9 mouse cellular contexts compared by ENCODE assay signal in genomic region chr4:134892096-134892495, GRCm38 (mm10). TPM values are rescaled to one million over a fixed set of nuclear protein-coding genes. Genes with fewer than 3 reads are reported as not detected.
DNase-seq lines count a peak whose midpoint lies in the region; ATAC-seq and TF ChIP-seq lines count a peak whose summit lies in the region.
"Had no signal": no experiment of that assay in that cellular context is flagged by ENCODE, and none has a peak within 500 bp of the region (broad histone marks: within the 10 kb centered on the region; RNA-seq: fewer than 3 reads in every experiment).

No protein-coding gene starts in this region.

- ATAC-seq in heart, embryonic 12.5 days (ENCODE audit: insufficient number of reproducible peaks, low FRiP score) = no peak
- ATAC-seq in hindbrain, embryonic 14.5 days (ENCODE audit: low FRiP score) = no peak

- WGBS in heart, adult 2 months = 77% methylated on average over 6 of the region's 6 CpGs
- 76% methylated on average over 6 of the region's 6 CpGs for WGBS in heart, embryonic 12.5 days
- WGBS in hindbrain, embryonic 14.5 days = 82% methylated on average over 6 of the region's 6 CpGs
- 86% methylated on average over 6 of the region's 6 CpGs for WGBS in forebrain, embryonic 10.5 days

- H3K9me3 ChIP-seq in heart, embryonic 12.5 days (replicated peaks) = no peaks in the 10 kb centered on the region
- no peaks in the 10 kb centered on the region for H3K9me3 ChIP-seq in hindbrain, embryonic 14.5 days (ENCODE audit: control insufficient read depth, low read length)
- H3K9me3 ChIP-seq in forebrain, embryonic 10.5 days = no peaks in the 10 kb centered on the region

- no peaks in the 10 kb centered on the region for H3K36me3 ChIP-seq in heart, adult 2 months (ENCODE audit: control insufficient read depth, insufficient read depth, low read length)
- peaks cover 21% of the 10 kb centered on the region for H3K36me3 ChIP-seq in heart, embryonic 12.5 days
- H3K36me3 ChIP-seq in C2C12 (ENCODE audit: control insufficient read depth, insufficient read depth) = peaks cover 11% of the 10 kb centered on the region
- peaks cover 22% of the 10 kb centered on the region for H3K36me3 ChIP-seq in hindbrain, embryonic 14.5 days (replicated peaks; ENCODE audit: control insufficient read depth, insufficient read depth)
- H3K36me3 ChIP-seq in forebrain, embryonic 10.5 days (replicated peaks) = peaks cover 28% of the 10 kb centered on the region

- no peak for TF ChIP-seq POLR2A in heart, adult 2 months (IDR thresholded peaks at IDR 0.05; ENCODE audit: insufficient read depth, low read depth, low read length)

- no peak for TF ChIP-seq EP300 in heart, adult 2 months (IDR thresholded peaks at IDR 0.05; ENCODE audit: insufficient read depth, low read depth, low read length)

- H3K4me2 ChIP-seq in heart, embryonic 12.5 days = no peak overlapping the region
- no peak overlapping the region for H3K4me2 ChIP-seq in hindbrain, embryonic 14.5 days (replicated peaks)
- H3K4me2 ChIP-seq: embryonic facial prominence, embryonic 12.5 days had no signal

- intact Hi-C loops in heart, adult 2 months (cut with DNase I) = loop anchor here (5.0 kb wide), 1 partner anchor 315 kb away; no protein-coding TSS in a partner anchor

- H3K9ac ChIP-seq in heart, adult 2 months (ENCODE audit: low read depth, low read length) = no peak overlapping the region
- H3K9ac ChIP-seq in heart, embryonic 12.5 days = no peak overlapping the region
- H3K9ac ChIP-seq in hindbrain, embryonic 14.5 days = no peak overlapping the region
- H3K9ac ChIP-seq: embryonic facial prominence, embryonic 12.5 days had no signal

- no peaks in the 10 kb centered on the region for H3K4me1 ChIP-seq in heart, adult 2 months (ENCODE audit: control insufficient read depth, insufficient read depth, low read length)
- no peaks in the 10 kb centered on the region for H3K4me1 ChIP-seq in heart, embryonic 12.5 days (replicated peaks)
- no peaks in the 10 kb centered on the region for H3K4me1 ChIP-seq in hindbrain, embryonic 14.5 days (replicated peaks; ENCODE audit: control insufficient read depth, insufficient read depth, low read length)
- H3K4me1 ChIP-seq in forebrain, embryonic 10.5 days = peaks cover 5% of the 10 kb centered on the region
- H3K4me1 ChIP-seq: embryonic facial prominence, embryonic 12.5 days had no signal

- H3K27ac ChIP-seq in heart, adult 2 months = no peak overlapping the region
- H3K27ac ChIP-seq in heart, embryonic 12.5 days (ENCODE audit: poor library complexity, severe bottlenecking) = no peak overlapping the region
- no peak overlapping the region for H3K27ac ChIP-seq in hindbrain, embryonic 14.5 days
- no peak overlapping the region for H3K27ac ChIP-seq in forebrain, embryonic 10.5 days
- H3K27ac ChIP-seq: embryonic facial prominence, embryonic 12.5 days had no signal

- H3K4me3 ChIP-seq in heart, adult 2 months = no peak overlapping the region
- H3K4me3 ChIP-seq in heart, embryonic 12.5 days = no peak overlapping the region
- no peak overlapping the region for H3K4me3 ChIP-seq in C2C12 (ENCODE audit: insufficient read depth, poor library complexity, severe bottlenecking)
- H3K4me3 ChIP-seq in hindbrain, embryonic 14.5 days (replicated peaks; ENCODE audit: low read length) = no peak overlapping the region
- H3K4me3 ChIP-seq in forebrain, embryonic 10.5 days = no peak overlapping the region
- H3K4me3 ChIP-seq: embryonic facial prominence, embryonic 12.5 days had no signal

- no peak overlapping the region for H3ac ChIP-seq in C2C12 (ENCODE audit: control insufficient read depth, insufficient read length, low read depth)

- peak; percentile 89 for TF ChIP-seq CTCF in heart, adult 2 months (IDR thresholded peaks at IDR 0.05)
- peak; percentile 43 for TF ChIP-seq CTCF in C2C12 (IDR thresholded peaks at IDR 0.05; ENCODE audit: control insufficient read depth, insufficient read depth, insufficient read length)

- H3K27me3 ChIP-seq in heart, adult 2 months (ENCODE audit: control insufficient read depth, insufficient read depth, low read length) = no peaks in the 10 kb centered on the region
- H3K27me3 ChIP-seq in heart, embryonic 12.5 days (replicated peaks) = no peaks in the 10 kb centered on the region
- H3K27me3 ChIP-seq in C2C12 (ENCODE audit: control insufficient read depth, insufficient read depth, insufficient read length) = no peaks in the 10 kb centered on the region
- H3K27me3 ChIP-seq in hindbrain, embryonic 14.5 days (ENCODE audit: control insufficient read depth, insufficient read depth, low read length) = no peaks in the 10 kb centered on the region
- no peaks in the 10 kb centered on the region for H3K27me3 ChIP-seq in forebrain, embryonic 10.5 days (ENCODE audit: poor library complexity, severe bottlenecking)
- H3K27me3 ChIP-seq: embryonic facial prominence, embryonic 12.5 days had no signal

- DNase-seq in heart, adult 2 months = peak; percentile 56 to 68
- peak; percentile 84 for DNase-seq in cerebellum, adult 9-10 months
- DNase-seq in kidney, postnatal 14 days = peak; percentile 68
- DNase-seq in natural killer cell, adult 2 months (ENCODE audit: low spot score in 2 of 2) = peak; percentile 57 to 59
- no peak for DNase-seq in hindbrain, embryonic 14.5 days (ENCODE audit: low spot score)
- DNase-seq in forebrain, embryonic 10.5 days (ENCODE audit: extremely low spot score, low spot score) = no peak

- H3K79me3 ChIP-seq in C2C12 (ENCODE audit: low read depth) = no peaks in the 10 kb centered on the region

- no peaks in the 10 kb centered on the region for H3K79me2 ChIP-seq in heart, adult 2 months (replicated peaks; ENCODE audit: control insufficient read depth, insufficient read depth, low read length)
- no peaks in the 10 kb centered on the region for H3K79me2 ChIP-seq in C2C12 (ENCODE audit: control insufficient read depth, insufficient read depth)

TF ChIP-seq in C2C12, 6 proteins besides CTCF, POLR2A, EP300 and RAD21:
- TF ChIP-seq MYOD1 (IDR thresholded peaks at IDR 0.05; ENCODE audit: control insufficient read depth, insufficient read length, low read depth) = no peak
- no peak for TF ChIP-seq MYOG (IDR thresholded peaks at IDR 0.05; ENCODE audit: control insufficient read depth, extremely low read depth, insufficient read length)
- no peak for TF ChIP-seq FOSL1 (IDR thresholded peaks at IDR 0.05; ENCODE audit: insufficient read depth, low read length, poor library complexity, severe bottlenecking)
- no peak for TF ChIP-seq CEBPB (IDR thresholded peaks at IDR 0.05; ENCODE audit: low read depth)
- TF ChIP-seq MAX (IDR thresholded peaks at IDR 0.05) = no peak
- no peak for TF ChIP-seq USF1 (IDR thresholded peaks at IDR 0.05; ENCODE audit: low read depth)

RNA-seq across cellular contexts. Expression of gene Tmem50a, which starts 22.7 kb away (rescaled TPM):
- total RNA-seq in heart, adult 2 months (2021) = 10 to 100 TPM; 59.3 to 69.2 TPM
- polyA plus RNA-seq in heart, adult 2 months (2012; rRNA removed) = 81.8 and 106 TPM in 2 replicates
- polyA plus RNA-seq in heart, embryonic 12.5 days (2016; fragmentation: Nextera tagmentation; extraction: Ambion mirVana) = 140 and 145 TPM in 2 replicates
- 94.9 TPM for polyA plus RNA-seq in C2C12 (2012; fragmentation: generic; extraction: Trizol)
- 197 and 203 TPM in 2 replicates for polyA plus RNA-seq in hindbrain, embryonic 14.5 days (2014; fragmentation: Nextera tagmentation; extraction: Ambion mirVana)
- 107 and 112 TPM in 2 replicates for polyA plus RNA-seq in forebrain, embryonic 10.5 days (2016; fragmentation: Nextera tagmentation; extraction: Ambion mirVana)

RNA-seq across cellular contexts. Expression of gene Rhd, which starts 27.8 kb away (rescaled TPM):
- total RNA-seq in heart, adult 2 months (2021) = 1 to 10 TPM; 3.2 to 5.7 TPM
- 5.8 and 6.0 TPM in 2 replicates for polyA plus RNA-seq in heart, adult 2 months (2012; rRNA removed)
- 23.6 and 28.1 TPM in 2 replicates for polyA plus RNA-seq in heart, embryonic 12.5 days (2016; fragmentation: Nextera tagmentation; extraction: Ambion mirVana)
- 0.14 TPM for polyA plus RNA-seq in C2C12 (2012; fragmentation: generic; extraction: Trizol)
- polyA plus RNA-seq in hindbrain, embryonic 14.5 days (2014; fragmentation: Nextera tagmentation; extraction: Ambion mirVana) = 0.75 and 1.4 TPM in 2 replicates
- polyA plus RNA-seq in forebrain, embryonic 10.5 days (2016; fragmentation: Nextera tagmentation; extraction: Ambion mirVana) = 10.6 and 14.5 TPM in 2 replicates

RNA-seq across cellular contexts. Expression of gene Rsrp1, which starts 31.3 kb away (rescaled TPM):
- total RNA-seq in heart, adult 2 months (2021) = 100 to 1,000 TPM; 137 to 175 TPM
- 192 TPM in 2 replicates for polyA plus RNA-seq in heart, adult 2 months (2012; rRNA removed)
- polyA plus RNA-seq in heart, embryonic 12.5 days (2016; fragmentation: Nextera tagmentation; extraction: Ambion mirVana) = 386 and 405 TPM in 2 replicates
- polyA plus RNA-seq in C2C12 (2012; fragmentation: generic; extraction: Trizol) = 35.4 TPM
- 405 and 417 TPM in 2 replicates for polyA plus RNA-seq in hindbrain, embryonic 14.5 days (2014; fragmentation: Nextera tagmentation; extraction: Ambion mirVana)
- 278 and 295 TPM in 2 replicates for polyA plus RNA-seq in forebrain, embryonic 10.5 days (2016; fragmentation: Nextera tagmentation; extraction: Ambion mirVana)

RNA-seq across cellular contexts. Expression of gene Syf2, which starts 38.6 kb away (rescaled TPM):
- total RNA-seq in heart, adult 2 months (2021) = 10 to 100 TPM; 48.7 to 61.1 TPM
- polyA plus RNA-seq in heart, adult 2 months (2012; rRNA removed) = 24.9 and 34.1 TPM in 2 replicates
- 55.7 and 61.9 TPM in 2 replicates for polyA plus RNA-seq in heart, embryonic 12.5 days (2016; fragmentation: Nextera tagmentation; extraction: Ambion mirVana)
- polyA plus RNA-seq in C2C12 (2012; fragmentation: generic; extraction: Trizol) = 48.6 TPM
- 47.7 and 50.2 TPM in 2 replicates for polyA plus RNA-seq in hindbrain, embryonic 14.5 days (2014; fragmentation: Nextera tagmentation; extraction: Ambion mirVana)
- 64.4 and 65.9 TPM in 2 replicates for polyA plus RNA-seq in forebrain, embryonic 10.5 days (2016; fragmentation: Nextera tagmentation; extraction: Ambion mirVana)

RNA-seq across cellular contexts. Expression of gene Maco1, which starts 39.0 kb away (rescaled TPM):
- 10 to 100 TPM; 16.9 to 23.4 TPM for total RNA-seq in heart, adult 2 months (2021)
- polyA plus RNA-seq in heart, adult 2 months (2012; rRNA removed) = 5.5 and 9.2 TPM in 2 replicates
- 30.6 and 31.4 TPM in 2 replicates for polyA plus RNA-seq in heart, embryonic 12.5 days (2016; fragmentation: Nextera tagmentation; extraction: Ambion mirVana)
- 14.6 TPM for polyA plus RNA-seq in C2C12 (2012; fragmentation: generic; extraction: Trizol)
- 83.2 and 93.2 TPM in 2 replicates for polyA plus RNA-seq in hindbrain, embryonic 14.5 days (2014; fragmentation: Nextera tagmentation; extraction: Ambion mirVana)
- polyA plus RNA-seq in forebrain, embryonic 10.5 days (2016; fragmentation: Nextera tagmentation; extraction: Ambion mirVana) = 33.0 and 35.0 TPM in 2 replicates

Comparison
In these comparisons a context has a peak if more than half of its experiments do, and no peak if none do; other contexts are left out.
1. DNase-seq: peak in heart, adult 2 months (2 of 2), cerebellum, adult 9-10 months (single experiment), kidney, postnatal 14 days (single experiment) and natural killer cell, adult 2 months (2 of 2); none in hindbrain, embryonic 14.5 days (single experiment) and forebrain, embryonic 10.5 days (single experiment).